Mouse (Mus musculus): ENCODE measurements at regions not wholly inside any gene's neighbourhood (a gene's known extent, or its start where the extent isn't known, plus 50 kb on each side); places are given as distances from the start of the nearest gene placed in this dataset.

GRCm38 (mm10) chr8:92609908-92610307 lies 64.2 kb upstream of the Irx6 start:
- Histone ChIP-seq H3K36me3 (no peaks in the 10 kb centered on the region), H3K9ac (no peak overlapping the region), H3K4me2 (no peak overlapping the region), H3K9me3 (no peaks in the 10 kb centered on the region), H3K27me3 (peaks cover 23% of the 10 kb centered on the region; the same call in 1 of the 2 replicates), H3K4me3 (no peak overlapping the region), H3K27ac (no peak overlapping the region), H3K4me1 (replicated peaks) (0 out of 2 replicates have a peak, but pooled peaks cover 4% of the 10 kb centered on the region)
- 84% methylated on average over 2 of the region's 2 CpGs for WGBS
- no peak for ATAC-seq (ENCODE audit: low FRiP score)

GRCm38 (mm10) chr8:92610487-92611059 lies 63.5 kb upstream of the Irx6 start:
- Histone ChIP-seq H3K4me1 (replicated peaks) (0 out of 2 replicates have a peak, but pooled peaks cover 4% of the 10 kb centered on the region), H3K9ac (no peak overlapping the region), H3K36me3 (no peaks in the 10 kb centered on the region), H3K9me3 (no peaks in the 10 kb centered on the region), H3K4me3 (no peak overlapping the region), H3K27me3 (peaks cover 23% of the 10 kb centered on the region; the same call in 1 of the 2 replicates), H3K4me2 (no peak overlapping the region), H3K27ac (no peak overlapping the region)
- WGBS = 47% methylated on average over 6 of the region's 6 CpGs
- ATAC-seq (ENCODE audit: low FRiP score) = no peak

- H3K27me3 ChIP-seq = peaks cover 22% of the 10 kb centered on the region; the same call in 1 of the 2 replicates
- H3K4me1 ChIP-seq (replicated peaks) = 0 out of 2 replicates have a peak, but pooled peaks cover 4% of the 10 kb centered on the region
- no peak overlapping the region for H3K9ac ChIP-seq
- H3K9me3 ChIP-seq = no peaks in the 10 kb centered on the region
- H3K27ac ChIP-seq = no peak overlapping the region
- no peak overlapping the region for H3K4me2 ChIP-seq
- no peaks in the 10 kb centered on the region for H3K36me3 ChIP-seq
- H3K4me3 ChIP-seq = no peak overlapping the region
- WGBS = 36% methylated on average over 4 of the region's 4 CpGs
- ATAC-seq (ENCODE audit: low FRiP score) = no peak
Measured at GRCm38 (mm10) chr8:92613486-92613885, 60.6 kb upstream of the Irx6 start.

GRCm38 (mm10) chr8:92616341-92617115 lies 57.6 kb upstream of the Irx6 start:
- no peak for ATAC-seq (ENCODE audit: low FRiP score)
- Histone ChIP-seq H3K9me3 (no peaks in the 10 kb centered on the region), H3K4me1 (replicated peaks) (no peaks in the 10 kb centered on the region), H3K27me3 (0 out of 2 replicates have a peak, but pooled peaks cover 6% of the 10 kb centered on the region), H3K9ac (no peak overlapping the region), H3K36me3 (no peaks in the 10 kb centered on the region), H3K4me3 (no peak overlapping the region), H3K4me2 (no peak overlapping the region), H3K27ac (no peak overlapping the region)
- 66% methylated on average over 10 of the region's 10 CpGs for WGBS

GRCm38 (mm10) chr8:92618281-92618680 lies 55.8 kb upstream of the Irx6 start:
- H3K9me3 ChIP-seq = no peaks in the 10 kb centered on the region
- 0 out of 2 replicates have a peak, but pooled peaks cover 6% of the 10 kb centered on the region for H3K27me3 ChIP-seq
- H3K4me3 ChIP-seq = no peak overlapping the region
- no peak overlapping the region for H3K9ac ChIP-seq
- no peak for ATAC-seq (ENCODE audit: low FRiP score)
- 68% methylated on average over 14 of the region's 14 CpGs for WGBS
- no peaks in the 10 kb centered on the region for H3K4me1 ChIP-seq (replicated peaks)
- H3K27ac ChIP-seq = no peak overlapping the region
- no peak overlapping the region for H3K4me2 ChIP-seq
- H3K36me3 ChIP-seq = no peaks in the 10 kb centered on the region
